Mouse (Mus musculus): ENCODE data around the gene Pola2.

Gene Pola2

GRCm38 (mm10) chr19:5937095-5937835 lies 26.7 kb downstream of the Pola2 start:
- no peak for DNase-seq (ENCODE audit: low read depth, low spot score)

DNA sequence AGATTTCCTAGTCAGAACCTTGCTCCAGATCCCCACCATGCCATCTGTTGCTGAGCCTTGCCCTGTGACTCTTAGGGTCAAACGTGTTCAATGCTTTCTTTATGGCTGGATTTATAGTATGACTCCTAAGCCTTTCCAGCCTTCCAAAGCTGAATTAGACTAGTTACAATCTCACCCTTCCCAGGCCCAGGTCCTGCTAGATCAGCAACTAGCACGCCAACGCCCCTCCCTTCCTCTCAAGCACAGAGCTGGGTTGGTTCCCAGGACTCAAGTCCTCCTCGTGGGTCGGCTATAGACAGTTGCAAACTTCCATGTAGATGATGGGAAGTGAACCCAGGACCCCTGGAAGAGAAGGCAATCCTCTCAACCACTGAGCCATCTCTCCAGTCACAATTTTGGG lies 28.3 kb downstream of the Pola2 start:
- DNase-seq (ENCODE audit: low read depth, low spot score): no peak

- DNase-seq (ENCODE audit: low read depth, low spot score): no peak
These were observed 28.7 kb downstream of the Pola2 start for GRCm38 (mm10) chr19:5935266-5935665.

DNA sequence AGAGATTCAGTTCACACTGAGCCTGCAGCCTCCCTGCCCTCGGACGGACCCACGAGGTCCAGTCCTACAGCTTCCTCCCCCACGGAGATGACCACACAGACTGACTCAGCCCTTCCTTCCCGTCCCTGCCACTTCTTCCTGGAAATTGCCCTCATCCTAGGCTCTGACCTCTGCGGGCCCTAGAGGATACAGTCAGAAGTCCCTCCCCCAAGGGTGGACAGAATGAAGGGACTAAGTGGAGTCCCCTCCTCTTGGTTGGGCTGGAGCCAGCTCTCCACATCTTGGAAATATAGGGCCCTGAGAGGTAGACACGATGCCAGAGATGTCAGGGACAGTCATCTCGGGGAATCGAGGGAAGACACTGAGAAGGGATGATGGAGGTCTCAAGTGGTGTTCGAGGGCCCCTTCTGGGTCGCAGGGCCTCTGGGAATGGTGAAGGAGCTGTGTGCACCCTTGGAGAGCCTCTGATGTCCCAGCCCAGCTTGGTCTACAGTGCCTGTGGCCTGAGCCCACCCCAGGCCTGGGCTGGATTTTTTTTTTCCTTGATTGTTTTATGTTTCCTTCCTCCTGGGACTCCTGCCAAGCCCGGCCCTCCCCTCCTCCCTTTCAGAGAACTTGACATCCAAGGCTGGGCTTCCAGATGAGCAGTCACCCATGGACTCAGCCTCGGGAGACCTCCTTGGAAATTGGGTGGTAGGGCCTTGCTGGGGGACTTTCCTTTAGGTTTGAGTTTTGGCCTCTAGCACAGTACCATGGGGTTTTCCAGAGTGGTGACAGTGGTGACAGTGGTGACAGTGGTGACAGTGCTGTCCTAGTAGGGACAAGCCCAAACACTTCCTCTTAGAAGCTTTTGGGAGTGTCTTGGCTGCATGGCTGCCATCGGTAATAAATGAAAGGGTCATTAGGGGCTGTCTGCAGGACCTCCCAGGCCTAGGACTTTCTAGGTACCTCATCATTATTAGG lies 34.1 kb downstream of the Pola2 start:
- DNase-seq (ENCODE audit: low read depth, low spot score): no peak

DNA sequence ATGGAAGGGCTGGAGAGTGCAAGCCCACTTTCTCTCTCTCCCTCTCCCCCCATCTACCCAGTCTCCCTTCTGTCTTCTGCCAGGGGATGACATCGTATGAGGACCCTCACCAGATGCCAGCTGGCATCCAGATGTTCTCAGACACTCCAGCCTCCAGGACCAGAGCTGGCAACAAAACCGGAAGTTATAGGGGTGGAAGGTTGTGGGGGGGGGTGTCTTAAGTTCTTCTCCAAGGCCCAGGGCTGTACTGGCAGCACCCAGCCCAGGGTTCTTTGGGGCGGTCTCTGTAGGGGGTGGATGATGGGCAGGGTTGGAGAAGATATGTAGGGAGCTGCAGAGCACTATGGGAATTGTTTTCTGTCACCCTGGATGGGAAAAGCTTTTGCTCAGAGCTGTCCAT lies 35.5 kb downstream of the Pola2 start:
- DNase-seq (ENCODE audit: low read depth, low spot score): no peak

GRCm38 (mm10) chr19:5928104-5928503 lies 35.9 kb downstream of the Pola2 start:
- DNase-seq (ENCODE audit: low read depth, low spot score): no peak

DNA sequence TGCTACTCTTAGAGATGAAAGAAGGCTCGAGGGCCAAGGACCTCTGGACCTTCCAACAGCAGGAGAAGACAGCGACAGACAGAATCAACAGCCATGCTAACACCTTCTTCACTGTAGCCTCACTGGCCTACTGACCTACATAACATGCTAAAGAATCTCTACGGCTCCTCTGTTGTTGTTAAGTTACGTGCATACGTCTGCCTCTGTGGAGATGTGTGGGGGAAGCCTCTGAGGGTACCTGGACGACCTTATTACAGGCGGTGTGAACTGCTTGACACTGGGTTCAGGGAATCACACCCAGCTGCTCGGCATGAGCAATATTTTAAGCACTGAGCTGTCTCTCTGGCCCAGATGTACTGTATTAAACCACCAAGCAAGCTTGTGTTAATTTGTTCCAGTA lies 36.5 kb downstream of the Pola2 start:
- no peak for DNase-seq (ENCODE audit: low read depth, low spot score)

- DNase-seq (ENCODE audit: low read depth, low spot score): no peak
These were observed 37.0 kb downstream of the Pola2 start for GRCm38 (mm10) chr19:5927026-5927425.

DNA sequence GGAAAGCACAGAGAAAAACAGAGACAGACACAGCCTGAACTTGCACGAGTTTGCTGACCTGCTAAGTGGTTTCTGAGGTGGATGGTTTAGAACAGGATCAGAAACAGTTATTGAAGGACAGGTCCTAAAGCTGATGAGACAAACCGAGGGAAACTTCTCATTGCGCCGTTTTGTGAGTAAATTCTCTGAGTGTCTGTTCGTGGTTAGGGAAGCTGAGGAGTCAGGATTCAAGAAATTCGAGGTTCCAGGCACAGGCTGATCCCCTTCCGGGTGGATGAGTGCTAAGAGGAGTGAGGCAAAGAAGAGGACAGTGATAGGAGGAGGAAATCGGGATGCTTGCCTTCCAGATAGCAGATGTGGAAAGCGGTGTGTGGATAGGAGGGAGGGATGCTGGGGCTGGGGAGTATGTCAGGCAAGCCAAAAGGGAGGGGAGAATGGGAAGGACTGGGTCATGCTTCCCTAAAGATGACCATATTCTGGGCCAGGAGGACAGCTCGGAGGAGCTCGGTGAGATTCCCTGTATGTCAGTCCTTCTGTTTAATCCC lies 38.6 kb downstream of the Pola2 start:
- DNase-seq (ENCODE audit: low read depth, low spot score): no peak

GRCm38 (mm10) chr19:5924713-5925093 lies 39.3 kb downstream of the Pola2 start, which contains the start of gene Cdc42ep2:
TSS of gene Cdc42ep2 (minus strand) at chr19:5924816.
- DNase-seq (ENCODE audit: low read depth, low spot score): peak; percentile 91

DNA sequence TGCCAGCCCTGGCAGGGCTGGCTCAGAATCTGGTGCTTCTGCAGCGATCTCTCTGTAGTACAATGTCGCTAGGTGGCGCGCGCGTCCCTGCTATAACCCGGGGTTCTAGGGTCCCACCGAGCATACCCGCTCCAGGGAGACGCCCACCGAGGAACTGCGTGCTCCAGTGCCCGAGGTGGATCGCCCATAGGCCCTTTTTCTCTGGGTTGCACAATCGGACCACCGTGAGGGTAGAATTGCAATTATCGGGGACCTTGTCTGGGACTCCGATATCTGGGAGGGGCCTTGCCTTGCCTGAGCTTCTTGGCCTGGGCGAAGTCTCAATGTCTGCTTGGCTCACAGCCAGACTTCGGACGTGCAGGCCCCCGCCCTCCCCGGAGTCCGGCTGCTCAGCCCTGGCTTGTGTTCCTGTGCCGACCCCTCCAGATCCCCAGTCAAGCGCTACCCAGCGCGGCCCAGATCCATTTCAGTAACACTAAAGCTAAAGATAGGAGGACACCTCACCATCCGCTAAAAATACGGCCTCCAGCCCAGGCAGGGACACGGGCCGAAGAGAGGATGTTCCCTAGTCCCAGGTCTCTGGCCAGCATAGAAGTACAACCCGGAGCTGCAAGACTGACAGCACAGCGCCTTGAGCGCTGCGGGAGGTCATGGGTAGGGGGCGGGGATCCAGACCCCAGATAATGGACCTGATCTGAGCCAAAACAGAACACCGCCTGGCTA lies 39.9 kb downstream of the Pola2 start:
- peak; percentile 55 for DNase-seq (ENCODE audit: low read depth, low spot score)

DNA sequence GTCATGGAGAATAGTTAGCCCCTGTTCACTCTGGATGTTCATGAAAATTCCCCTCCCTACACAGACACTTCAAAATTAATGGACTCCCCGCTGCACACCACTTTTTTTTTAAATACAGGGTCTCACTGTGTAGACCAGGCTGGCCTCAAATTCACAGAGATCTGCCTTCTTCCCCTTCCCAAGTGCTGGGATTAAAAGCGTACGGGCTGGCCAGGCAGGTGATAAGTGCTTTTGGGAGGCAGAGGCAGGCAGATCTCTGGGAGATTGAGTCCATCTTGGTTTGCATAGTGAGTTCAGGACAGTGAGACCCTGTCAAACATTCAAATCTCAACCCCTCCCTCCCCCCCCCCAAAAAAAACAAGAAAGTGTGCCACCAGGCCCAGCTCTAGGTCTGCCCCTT lies 41.0 kb downstream of the Pola2 start:
- DNase-seq (ENCODE audit: low read depth, low spot score): no peak

DNA sequence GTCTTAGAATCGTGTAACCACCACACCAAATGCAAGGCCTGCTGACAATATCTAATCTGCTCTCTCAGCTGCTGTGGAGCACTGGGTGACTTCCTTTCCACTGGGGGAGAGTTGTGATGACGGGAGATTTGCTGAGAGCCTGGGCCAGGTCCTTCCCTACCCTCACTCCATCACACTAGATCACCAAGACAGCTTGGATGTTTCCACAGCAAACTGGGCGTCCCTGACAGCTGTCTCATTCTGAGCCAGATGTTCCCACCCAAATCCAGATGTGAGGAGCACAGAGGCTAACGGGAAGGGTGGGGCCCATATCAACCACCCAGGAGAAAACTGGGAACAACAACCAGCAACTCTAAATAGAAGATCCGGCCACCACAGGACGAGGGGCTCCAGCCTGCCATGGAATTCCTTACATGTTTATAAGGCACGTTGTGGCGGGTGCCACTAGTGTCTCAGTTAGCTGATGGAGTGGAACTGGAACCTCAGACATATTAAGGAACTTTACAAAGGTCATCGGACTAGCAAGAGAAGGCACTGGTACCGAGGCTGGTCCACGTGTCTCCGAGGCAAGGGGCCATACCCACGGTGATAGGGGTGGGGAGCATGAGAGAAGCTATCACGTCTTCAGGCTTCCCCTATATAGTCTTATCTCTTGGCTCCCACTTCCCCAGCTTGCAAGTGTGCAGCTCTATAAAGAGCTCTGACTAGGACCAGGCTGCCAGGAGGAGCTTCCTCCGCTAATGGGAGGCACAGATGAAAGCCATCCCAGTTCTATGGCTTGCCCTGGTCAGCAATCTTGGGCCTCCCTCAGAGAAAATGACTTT lies 41.7 kb downstream of the Pola2 start:
- DNase-seq (ENCODE audit: low read depth, low spot score): no peak

GRCm38 (mm10) chr19:5921715-5922114 lies 42.3 kb downstream of the Pola2 start:
- no peak for DNase-seq (ENCODE audit: low read depth, low spot score)

DNA sequence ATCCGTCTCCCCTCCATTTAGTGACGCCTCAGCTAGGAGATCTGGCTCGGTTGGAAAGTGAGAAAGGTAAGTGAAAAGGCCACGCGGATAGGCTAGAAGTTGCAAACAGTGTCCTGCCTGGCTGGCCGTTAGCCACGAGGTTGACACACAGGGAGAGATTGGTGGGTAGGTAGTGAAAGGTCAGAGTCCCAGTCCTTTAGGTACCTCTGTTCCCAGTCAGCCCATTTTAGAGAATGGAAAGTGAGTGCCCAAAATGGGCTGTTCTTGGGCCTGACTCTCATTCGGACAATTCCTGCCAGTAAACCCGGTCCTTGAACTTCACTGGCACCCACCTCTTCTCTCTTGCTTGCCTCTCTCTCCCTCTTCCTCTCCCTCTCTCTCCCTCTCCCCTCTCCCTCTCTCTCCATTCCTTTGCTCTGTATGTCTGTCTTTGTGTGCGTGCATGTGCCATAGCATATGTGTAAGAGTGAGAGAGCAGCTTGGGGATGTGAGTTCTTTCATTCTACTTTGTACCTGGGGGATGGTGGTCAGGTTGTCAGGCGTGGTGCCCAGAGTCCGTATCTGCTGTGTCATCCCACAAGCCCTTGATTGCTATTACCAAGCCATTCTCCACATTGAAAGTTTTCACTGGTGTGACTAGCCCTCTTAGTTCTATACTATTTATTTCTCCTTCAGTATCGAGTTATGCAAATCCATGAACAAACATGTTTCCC lies 50.8 kb downstream of the Pola2 start, which contains the start of gene Dpf2:
Dpf2 (minus strand) TSS at position 4 of the 713 bp plus-strand sequence.
- no peak for DNase-seq (ENCODE audit: low read depth, low spot score)

- DNase-seq (ENCODE audit: low read depth, low spot score): peak; percentile 96
These were observed 51.6 kb downstream of the Pola2 start for GRCm38 (mm10) chr19:5912103-5913006.

DNA sequence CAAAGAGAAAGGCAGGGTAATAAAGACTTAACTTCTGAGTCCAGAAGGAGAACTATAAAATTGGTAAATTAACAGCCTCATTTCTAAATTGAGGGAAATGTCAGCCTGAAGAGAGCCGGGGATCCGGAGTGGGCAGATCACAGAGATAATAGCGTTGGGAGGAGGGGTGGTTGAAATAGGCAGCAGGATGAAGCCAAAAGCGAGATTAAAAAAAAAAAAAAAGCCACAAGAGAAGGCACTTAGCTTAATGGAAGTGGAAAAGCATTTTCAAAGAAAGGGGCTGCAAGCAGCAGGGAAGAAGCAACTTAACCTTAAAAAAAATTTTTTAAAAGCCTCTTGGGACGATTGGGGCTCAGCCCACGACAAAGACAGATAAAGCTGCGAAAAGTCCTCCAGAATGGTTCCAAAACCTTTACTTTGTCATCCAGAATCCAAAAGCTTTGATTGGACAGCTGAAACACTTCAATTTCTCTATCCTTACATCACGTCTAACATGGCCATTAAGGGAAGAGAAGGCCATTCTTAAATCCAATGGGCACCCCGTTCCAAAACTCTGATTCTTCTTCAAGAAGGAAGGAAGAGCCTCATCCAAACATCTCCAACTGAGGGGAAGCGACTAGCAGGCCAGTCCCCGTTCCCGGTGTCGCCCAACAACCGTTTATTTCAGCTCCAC lies 52.4 kb downstream of the Pola2 start:
- DNase-seq (ENCODE audit: low read depth, low spot score): no peak

- no peak for DNase-seq (ENCODE audit: low read depth, low spot score)
These were observed 53.8 kb downstream of the Pola2 start for GRCm38 (mm10) chr19:5910221-5910620.
